In the genomic region with DNA sequence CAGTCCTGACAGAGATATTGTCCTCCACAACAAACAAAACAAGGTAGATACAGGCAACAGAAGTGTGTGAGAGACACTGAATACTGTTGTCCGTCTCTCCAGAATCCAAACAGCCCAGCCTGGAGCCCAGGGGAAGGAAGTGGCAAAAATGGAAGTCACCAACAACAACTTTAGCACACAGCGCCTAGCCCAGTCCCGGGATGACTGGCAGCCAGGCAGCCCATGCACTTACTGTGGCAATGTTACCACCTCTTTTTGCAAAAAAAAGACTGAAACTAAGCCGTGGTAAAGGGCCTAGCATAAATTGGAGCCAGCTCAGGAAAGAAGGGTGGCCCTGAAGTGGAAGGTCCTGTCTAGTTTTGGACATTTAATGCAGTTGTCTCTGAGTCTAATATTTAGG, we compare ENCODE assay signal across 8 mouse cellular contexts. TPM values are rescaled to one million over a fixed set of nuclear protein-coding genes. Genes with fewer than 3 reads are reported as not detected.
DNase-seq lines count a peak whose midpoint lies in the region; ATAC-seq and TF ChIP-seq lines count a peak whose summit lies in the region.

No protein-coding gene starts in this region.

- H3K9ac ChIP-seq in limb, embryonic 14.5 days (ENCODE audit: low read depth, low read length, severe bottlenecking), result peak overlapping the region; percentile 88
- H3K9ac ChIP-seq in stomach, embryonic 14.5 days (replicated peaks; ENCODE audit: low read depth, low read length), result peak overlapping the region; percentile 87

- no peak for DNase-seq in gastrocnemius, adult 2 months
- no peak for DNase-seq in gastrocnemius, postnatal 25 days
- DNase-seq in forebrain, embryonic 10.5 days (ENCODE audit: extremely low spot score, low spot score), result no peak
- DNase-seq in limb, embryonic 14.5 days (ENCODE audit: low spot score), result no peak
- DNase-seq in gastrocnemius, postnatal 10 days, result no peak
- DNase-seq in left cerebral cortex, adult 11 months (ENCODE audit: low spot score), result no peak

- peaks cover 18% of the 10 kb centered on the region for H3K4me1 ChIP-seq in forebrain, embryonic 10.5 days
- H3K4me1 ChIP-seq in limb, embryonic 14.5 days (ENCODE audit: control insufficient read depth, insufficient read depth, low read length), result peaks cover 4% of the 10 kb centered on the region; the same call in 1 of the 2 replicates
- H3K4me1 ChIP-seq in stomach, embryonic 14.5 days (ENCODE audit: control insufficient read depth, insufficient read depth, low read length), result peaks cover 7% of the 10 kb centered on the region

- H3K36me3 ChIP-seq in C2C12 (ENCODE audit: control insufficient read depth, insufficient read depth), result peaks cover 18% of the 10 kb centered on the region
- H3K36me3 ChIP-seq in forebrain, embryonic 10.5 days (replicated peaks), result peaks cover 44% of the 10 kb centered on the region
- peaks cover 28% of the 10 kb centered on the region for H3K36me3 ChIP-seq in limb, embryonic 14.5 days (ENCODE audit: control insufficient read depth, insufficient read depth, low read length)
- peaks cover 15% of the 10 kb centered on the region; the same call in 1 of the 2 replicates for H3K36me3 ChIP-seq in stomach, embryonic 14.5 days (ENCODE audit: control insufficient read depth, insufficient read depth, low read length)

- WGBS in forebrain, embryonic 10.5 days, result 15% methylated on average over 4 of the region's 4 CpGs
- 11% methylated on average over 4 of the region's 4 CpGs for WGBS in limb, embryonic 14.5 days
- WGBS in stomach, embryonic 14.5 days, result 5% methylated on average over 4 of the region's 4 CpGs

- H3K79me2 ChIP-seq in C2C12 (ENCODE audit: control insufficient read depth, insufficient read depth), result peaks cover 52% of the 10 kb centered on the region

- H3ac ChIP-seq in C2C12 (ENCODE audit: control insufficient read depth, insufficient read length, low read depth), result peak overlapping the region; percentile 94

- TF ChIP-seq CTCF in gastrocnemius, adult 2 months (IDR thresholded peaks at IDR 0.05), result no peak
- TF ChIP-seq CTCF in C2C12 (IDR thresholded peaks at IDR 0.05; ENCODE audit: control insufficient read depth, insufficient read depth, insufficient read length), result no peak

- no peak for ATAC-seq in limb, embryonic 14.5 days (ENCODE audit: low FRiP score, low read depth)
- ATAC-seq in stomach, embryonic 14.5 days (ENCODE audit: insufficient number of reproducible peaks, insufficient read depth, low FRiP score, low read depth), result no peak

- peak overlapping the region; percentile 96 for H3K27ac ChIP-seq in gastrocnemius, adult 2 months
- peak overlapping the region; percentile 93 for H3K27ac ChIP-seq in forebrain, embryonic 10.5 days
- H3K27ac ChIP-seq in limb, embryonic 14.5 days (replicated peaks; ENCODE audit: low read depth, low read length), result 0 out of 2 replicates have a peak overlapping the region, but pooled peaks have one; percentile 26
- H3K27ac ChIP-seq in stomach, embryonic 14.5 days (ENCODE audit: low read length), result 0 out of 2 replicates have a peak overlapping the region, but pooled peaks have one; percentile 45

- peaks cover 24% of the 10 kb centered on the region for H3K79me3 ChIP-seq in C2C12 (ENCODE audit: low read depth)

- H3K27me3 ChIP-seq in C2C12 (ENCODE audit: control insufficient read depth, insufficient read depth, insufficient read length), result peaks cover 4% of the 10 kb centered on the region
- no peaks in the 10 kb centered on the region for H3K27me3 ChIP-seq in forebrain, embryonic 10.5 days (ENCODE audit: poor library complexity, severe bottlenecking)
- H3K27me3 ChIP-seq in limb, embryonic 14.5 days (ENCODE audit: control insufficient read depth, insufficient read depth, low read length), result no peaks in the 10 kb centered on the region
- no peaks in the 10 kb centered on the region for H3K27me3 ChIP-seq in stomach, embryonic 14.5 days (ENCODE audit: control insufficient read depth, insufficient read depth, low read length)

- intact Hi-C loops in gastrocnemius, adult 2 months (cut with DNase I), result no loop called here

- H3K4me2 ChIP-seq in limb, embryonic 14.5 days (replicated peaks; ENCODE audit: low read depth, low read length, severe bottlenecking), result peak overlapping the region; percentile 80
- H3K4me2 ChIP-seq in stomach, embryonic 14.5 days (replicated peaks; ENCODE audit: low read depth, low read length), result peak overlapping the region; percentile 67

- H3K9me3 ChIP-seq in forebrain, embryonic 10.5 days, result 0 out of 2 replicates have a peak, but pooled peaks cover 2% of the 10 kb centered on the region
- no peaks in the 10 kb centered on the region for H3K9me3 ChIP-seq in limb, embryonic 14.5 days (ENCODE audit: control insufficient read depth, low read length)
- H3K9me3 ChIP-seq in stomach, embryonic 14.5 days (ENCODE audit: control insufficient read depth, low read depth, low read length), result no peaks in the 10 kb centered on the region

- H3K4me3 ChIP-seq in gastrocnemius, adult 2 months, result peak overlapping the region; percentile 85
- peak overlapping the region; percentile 85 for H3K4me3 ChIP-seq in C2C12 (ENCODE audit: insufficient read depth, poor library complexity, severe bottlenecking)
- H3K4me3 ChIP-seq in forebrain, embryonic 10.5 days, result peak overlapping the region; percentile 97
- peak overlapping the region; percentile 97 for H3K4me3 ChIP-seq in limb, embryonic 14.5 days (replicated peaks; ENCODE audit: low read length)
- H3K4me3 ChIP-seq in stomach, embryonic 14.5 days (ENCODE audit: low read depth, low read length), result peak overlapping the region; percentile 94

- TF ChIP-seq POLR2A in limb, embryonic 14.5 days (IDR thresholded peaks at IDR 0.05; ENCODE audit: borderline replicate concordance, extremely low read depth, insufficient read depth, insufficient read length), result no peak

TF ChIP-seq in C2C12, 6 proteins besides CTCF, POLR2A, EP300 and RAD21:
- TF ChIP-seq USF1 (IDR thresholded peaks at IDR 0.05; ENCODE audit: low read depth) (no peak), MYOG (IDR thresholded peaks at IDR 0.05; ENCODE audit: control insufficient read depth, extremely low read depth, insufficient read length) (no peak), FOSL1 (IDR thresholded peaks at IDR 0.05; ENCODE audit: insufficient read depth, low read length, poor library complexity, severe bottlenecking) (no peak), CEBPB (IDR thresholded peaks at IDR 0.05; ENCODE audit: low read depth) (no peak), MYOD1 (IDR thresholded peaks at IDR 0.05; ENCODE audit: control insufficient read depth, insufficient read length, low read depth) (no peak), MAX (IDR thresholded peaks at IDR 0.05) (no peak)

RNA-seq across cellular contexts. Expression of gene Ranbp10, which starts 0.8 kb away (rescaled TPM):
- total RNA-seq in gastrocnemius, adult 2 months (2021), result 10 to 100 TPM; 23.0 to 24.3 TPM
- 10 to 100 TPM; 14.6 to 20.5 TPM for total RNA-seq in gastrocnemius, postnatal 25 days (2021)
- polyA plus RNA-seq in C2C12 (2012; fragmentation: generic; extraction: Trizol), result 11.0 TPM
- 9.5 and 11.1 TPM in 2 replicates for polyA plus RNA-seq in forebrain, embryonic 10.5 days (2016; fragmentation: Nextera tagmentation; extraction: Ambion mirVana)
- polyA plus RNA-seq in limb, embryonic 14.5 days (2012; rRNA removed), result 31.3 and 37.4 TPM in 2 replicates
- polyA plus RNA-seq in limb, embryonic 14.5 days (2014; fragmentation: Nextera tagmentation; extraction: Ambion mirVana), result 12.2 and 15.0 TPM in 2 replicates
- 15.0 and 18.4 TPM in 2 replicates for polyA plus RNA-seq in stomach, embryonic 14.5 days (2014; fragmentation: Nextera tagmentation; extraction: Ambion mirVana)
- 10 to 100 TPM; 19.9 to 25.2 TPM for total RNA-seq in gastrocnemius, postnatal 10 days (2021)

RNA-seq across cellular contexts. Expression of gene Tsnaxip1, which starts 1.2 kb away (rescaled TPM):
- not detected for total RNA-seq in gastrocnemius, adult 2 months (2021)
- not detected for total RNA-seq in gastrocnemius, postnatal 25 days (2021)
- 0.09 TPM for polyA plus RNA-seq in C2C12 (2012; fragmentation: generic; extraction: Trizol)
- 0.06 and 0.07 TPM in 2 replicates for polyA plus RNA-seq in forebrain, embryonic 10.5 days (2016; fragmentation: Nextera tagmentation; extraction: Ambion mirVana)
- 0.06 and 0.19 TPM in 2 replicates for polyA plus RNA-seq in limb, embryonic 14.5 days (2012; rRNA removed)
- polyA plus RNA-seq in limb, embryonic 14.5 days (2014; fragmentation: Nextera tagmentation; extraction: Ambion mirVana), result 0.18 and 0.62 TPM in 2 replicates
- polyA plus RNA-seq in stomach, embryonic 14.5 days (2014; fragmentation: Nextera tagmentation; extraction: Ambion mirVana), result 0.30 TPM in 1 of 2 replicates, not detected in the other
- not detected for total RNA-seq in gastrocnemius, postnatal 10 days (2021)

RNA-seq across cellular contexts. Expression of gene Cenpt, which starts 26.7 kb away (rescaled TPM):
- 1 to 10 TPM; 1.0 to 1.8 TPM for total RNA-seq in gastrocnemius, adult 2 months (2021)
- 1 to 10 TPM; 1.2 to 1.7 TPM for total RNA-seq in gastrocnemius, postnatal 25 days (2021)
- polyA plus RNA-seq in C2C12 (2012; fragmentation: generic; extraction: Trizol), result 35.7 TPM
- 49.5 and 57.9 TPM in 2 replicates for polyA plus RNA-seq in forebrain, embryonic 10.5 days (2016; fragmentation: Nextera tagmentation; extraction: Ambion mirVana)
- 92.2 and 98.0 TPM in 2 replicates for polyA plus RNA-seq in limb, embryonic 14.5 days (2012; rRNA removed)
- 41.5 and 45.7 TPM in 2 replicates for polyA plus RNA-seq in limb, embryonic 14.5 days (2014; fragmentation: Nextera tagmentation; extraction: Ambion mirVana)
- polyA plus RNA-seq in stomach, embryonic 14.5 days (2014; fragmentation: Nextera tagmentation; extraction: Ambion mirVana), result 47.2 and 52.3 TPM in 2 replicates
- 1 to 10 TPM; 5.2 to 7.0 TPM for total RNA-seq in gastrocnemius, postnatal 10 days (2021)

RNA-seq across cellular contexts. Expression of gene Thap11, which starts 28.6 kb away (rescaled TPM):
- total RNA-seq in gastrocnemius, adult 2 months (2021), result 10 to 100 TPM; 21.9 to 25.0 TPM
- 10 to 100 TPM; 19.3 to 19.5 TPM for total RNA-seq in gastrocnemius, postnatal 25 days (2021)
- 48.2 TPM for polyA plus RNA-seq in C2C12 (2012; fragmentation: generic; extraction: Trizol)
- 80.2 and 81.3 TPM in 2 replicates for polyA plus RNA-seq in forebrain, embryonic 10.5 days (2016; fragmentation: Nextera tagmentation; extraction: Ambion mirVana)
- 70.7 and 83.1 TPM in 2 replicates for polyA plus RNA-seq in limb, embryonic 14.5 days (2012; rRNA removed)
- 62.5 and 68.4 TPM in 2 replicates for polyA plus RNA-seq in limb, embryonic 14.5 days (2014; fragmentation: Nextera tagmentation; extraction: Ambion mirVana)
- 51.4 and 56.4 TPM in 2 replicates for polyA plus RNA-seq in stomach, embryonic 14.5 days (2014; fragmentation: Nextera tagmentation; extraction: Ambion mirVana)
- total RNA-seq in gastrocnemius, postnatal 10 days (2021), result 10 to 100 TPM; 24.2 to 26.9 TPM

RNA-seq across cellular contexts. Expression of gene Nutf2, which starts 34.0 kb away (rescaled TPM):
- 10 to 100 TPM; 39.2 to 43.4 TPM for total RNA-seq in gastrocnemius, adult 2 months (2021)
- total RNA-seq in gastrocnemius, postnatal 25 days (2021), result 10 to 100 TPM; 47.7 to 79.5 TPM
- polyA plus RNA-seq in C2C12 (2012; fragmentation: generic; extraction: Trizol), result 258 TPM
- 394 and 447 TPM in 2 replicates for polyA plus RNA-seq in forebrain, embryonic 10.5 days (2016; fragmentation: Nextera tagmentation; extraction: Ambion mirVana)
- polyA plus RNA-seq in limb, embryonic 14.5 days (2012; rRNA removed), result 239 and 249 TPM in 2 replicates
- 259 and 271 TPM in 2 replicates for polyA plus RNA-seq in limb, embryonic 14.5 days (2014; fragmentation: Nextera tagmentation; extraction: Ambion mirVana)
- 265 and 276 TPM in 2 replicates for polyA plus RNA-seq in stomach, embryonic 14.5 days (2014; fragmentation: Nextera tagmentation; extraction: Ambion mirVana)
- 10 to 100 TPM; 65.5 to 80.5 TPM for total RNA-seq in gastrocnemius, postnatal 10 days (2021)

Comparison
In these comparisons a context has a peak if more than half of its experiments do, and no peak if none do; other contexts are left out.
1. H3K27ac ChIP-seq: peak in every context shown above with its lines; median percentile 96 in gastrocnemius, adult 2 months; 93 in forebrain, embryonic 10.5 days; 45 in stomach, embryonic 14.5 days; 26 in limb, embryonic 14.5 days.